Mouse (Mus musculus): ENCODE measurements around the gene Tsg101.

DNA sequence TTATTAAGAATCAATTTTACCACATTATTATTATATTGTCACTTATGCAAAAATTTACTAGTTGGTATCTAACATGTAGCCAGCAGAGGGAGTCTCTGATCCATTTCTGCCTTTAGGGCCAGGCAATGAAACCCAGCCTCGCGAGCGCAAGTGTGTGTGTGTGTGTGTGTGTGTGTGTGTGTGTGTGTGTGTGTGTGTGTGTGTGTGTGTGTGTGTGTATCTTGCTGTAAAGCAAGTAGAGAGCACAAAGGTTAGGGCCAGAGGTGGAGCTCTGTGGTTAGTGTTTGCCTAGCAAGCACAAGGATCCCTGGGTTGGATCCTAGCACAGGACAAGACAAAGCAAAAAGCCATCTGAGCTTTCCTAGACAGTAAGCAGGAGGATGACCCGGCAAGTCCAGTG lies 16.1 kb upstream of the Tsg101 start:
- TF ChIP-seq CTCF (IDR thresholded peaks at IDR 0.05; ENCODE audit: extremely low read depth, insufficient read length, insufficient replicate concordance, low read depth, low read length) (0 out of 2 replicates have a peak, but pooled peaks have one; percentile 16), POLR2A (IDR thresholded peaks at IDR 0.05; ENCODE audit: low read depth, low read length) (no peak)

Data from small intestine, adult 2 months (tissue).